Mouse (Mus musculus): ENCODE measurements around the gene Nrg3.

Gene Nrg3

GRCm38 (mm10) chr14:38992574-38992866 lies 480.4 kb downstream of the Nrg3 start:
- in situ Hi-C loops (cut with MboI; ENCODE audit: unreplicated experiment in 2 of 2), result no loop called here

GRCm38 (mm10) chr14:38991847-38992573 lies 480.9 kb downstream of the Nrg3 start:
- in situ Hi-C loops (cut with MboI; ENCODE audit: unreplicated experiment in 2 of 2), result no loop called here

- in situ Hi-C loops (cut with MboI; ENCODE audit: unreplicated experiment in 2 of 2), result no loop called here
Observed at GRCm38 (mm10) chr14:38959367-38959766, 513.5 kb downstream of the Nrg3 start.

GRCm38 (mm10) chr14:38937481-38937880 lies 535.4 kb downstream of the Nrg3 start:
- in situ Hi-C loops (cut with MboI; ENCODE audit: unreplicated experiment in 2 of 2), result no loop called here

- in situ Hi-C loops (cut with MboI; ENCODE audit: unreplicated experiment in 2 of 2), result no loop called here
Observed at GRCm38 (mm10) chr14:38936483-38937054, 536.3 kb downstream of the Nrg3 start.

GRCm38 (mm10) chr14:38923652-38924051 lies 549.2 kb downstream of the Nrg3 start:
- in situ Hi-C loops (cut with MboI; ENCODE audit: unreplicated experiment in 2 of 2), result no loop called here

- in situ Hi-C loops (cut with MboI; ENCODE audit: unreplicated experiment in 2 of 2), result no loop called here
Observed at GRCm38 (mm10) chr14:38920800-38921199, 552.1 kb downstream of the Nrg3 start.

- in situ Hi-C loops (cut with MboI; ENCODE audit: unreplicated experiment in 2 of 2), result no loop called here
Observed at GRCm38 (mm10) chr14:38870591-38870990, 602.3 kb downstream of the Nrg3 start.

- in situ Hi-C loops (cut with MboI; ENCODE audit: unreplicated experiment in 2 of 2), result no loop called here
Observed at GRCm38 (mm10) chr14:38847566-38847965, 625.3 kb downstream of the Nrg3 start.

- in situ Hi-C loops (cut with MboI; ENCODE audit: unreplicated experiment in 2 of 2), result no loop called here
Observed at GRCm38 (mm10) chr14:38847091-38847490, 625.8 kb downstream of the Nrg3 start.

- in situ Hi-C loops (cut with MboI; ENCODE audit: unreplicated experiment in 2 of 2), result no loop called here
Observed at GRCm38 (mm10) chr14:38835006-38835405, 637.9 kb downstream of the Nrg3 start.

- in situ Hi-C loops (cut with MboI; ENCODE audit: unreplicated experiment in 2 of 2), result no loop called here
Observed at GRCm38 (mm10) chr14:38824891-38825290, 648.0 kb downstream of the Nrg3 start.

GRCm38 (mm10) chr14:38797027-38797426 lies 675.9 kb downstream of the Nrg3 start:
- in situ Hi-C loops (cut with MboI; ENCODE audit: unreplicated experiment in 2 of 2), result no loop called here

- in situ Hi-C loops (cut with MboI; ENCODE audit: unreplicated experiment in 2 of 2), result no loop called here
Observed at GRCm38 (mm10) chr14:38775291-38776116, 697.4 kb downstream of the Nrg3 start.

GRCm38 (mm10) chr14:38774811-38775210 lies 698.1 kb downstream of the Nrg3 start:
- in situ Hi-C loops (cut with MboI; ENCODE audit: unreplicated experiment in 2 of 2), result no loop called here

- in situ Hi-C loops (cut with MboI; ENCODE audit: unreplicated experiment in 2 of 2), result no loop called here
Observed at GRCm38 (mm10) chr14:38730465-38730864, 742.4 kb downstream of the Nrg3 start.

GRCm38 (mm10) chr14:38703894-38704293 lies 769.0 kb downstream of the Nrg3 start:
- in situ Hi-C loops (cut with MboI; ENCODE audit: unreplicated experiment in 2 of 2), result no loop called here

- in situ Hi-C loops (cut with MboI; ENCODE audit: unreplicated experiment in 2 of 2), result no loop called here
Observed at GRCm38 (mm10) chr14:38702596-38703393, 770.1 kb downstream of the Nrg3 start.

GRCm38 (mm10) chr14:38701413-38701812 lies 771.5 kb downstream of the Nrg3 start:
- in situ Hi-C loops (cut with MboI; ENCODE audit: unreplicated experiment in 2 of 2), result no loop called here

GRCm38 (mm10) chr14:38700972-38701371 lies 771.9 kb downstream of the Nrg3 start:
- in situ Hi-C loops (cut with MboI; ENCODE audit: unreplicated experiment in 2 of 2), result no loop called here

- in situ Hi-C loops (cut with MboI; ENCODE audit: unreplicated experiment in 2 of 2), result no loop called here
Observed at GRCm38 (mm10) chr14:38659973-38660372, 812.9 kb downstream of the Nrg3 start.
